Mouse (Mus musculus) urinary bladder, postnatal 0 days (tissue): ENCODE results near the gene Parp2. TPM values are rescaled to one million over a fixed set of nuclear protein-coding genes. Genes with fewer than 3 reads are reported as not detected.

Experiments used
- polyA plus RNA-seq: library from polyadenylated mRNA; unstranded; fragments of >200 nt; fragmentation: Nextera tagmentation; extraction: Ambion mirVana; gene quantifications from 2 replicates; pipeline ENCODE4 v1.2.1, GENCODE M21; 2015

The Parp2 gene
- polyA plus RNA-seq: 26.6 and 27.3 TPM in 2 replicates

DNA sequence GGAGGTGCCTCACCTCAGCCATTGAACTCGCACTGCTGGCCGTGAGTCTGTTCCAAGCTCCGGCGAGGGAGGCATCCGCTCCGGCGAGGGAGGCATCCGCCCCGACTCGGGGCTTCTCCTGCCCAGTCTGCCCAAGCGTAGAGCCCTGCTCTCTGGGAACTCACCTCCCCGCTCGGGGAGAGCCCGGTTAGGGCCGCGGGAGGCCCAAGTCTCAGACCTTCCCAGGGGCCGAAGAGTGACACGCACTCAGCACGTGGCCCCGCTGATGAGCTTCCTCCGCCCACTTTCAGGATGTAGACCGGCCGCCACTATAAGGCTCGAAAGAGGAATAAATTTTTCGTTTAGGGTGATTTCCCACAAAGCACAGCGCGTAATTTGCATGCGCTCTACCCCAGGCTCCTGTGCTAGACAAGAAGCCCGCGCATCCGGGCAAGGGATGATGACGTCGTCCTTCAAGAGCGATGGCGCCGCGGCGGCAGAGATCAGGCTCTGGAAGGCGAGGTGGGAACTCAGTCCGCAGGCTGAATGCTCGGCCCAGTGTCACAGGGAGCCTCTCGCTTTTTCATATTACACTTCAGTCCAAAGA lies at the start of gene Parp2, which contains the start of gene Ccnb1ip1:
TSS of gene Parp2 (plus strand) at position 355 of the 586 bp plus-strand sequence.
TSS of gene Ccnb1ip1 (minus strand) at position 246 of the 586 bp plus-strand sequence.

GRCm38 (mm10) chr14:50785251-50785637 lies 22.4 kb upstream of the Parp2 start, which contains the start of gene Ttc5:
TSS of gene Ttc5 (minus strand) at chr14:50785519.

DNA sequence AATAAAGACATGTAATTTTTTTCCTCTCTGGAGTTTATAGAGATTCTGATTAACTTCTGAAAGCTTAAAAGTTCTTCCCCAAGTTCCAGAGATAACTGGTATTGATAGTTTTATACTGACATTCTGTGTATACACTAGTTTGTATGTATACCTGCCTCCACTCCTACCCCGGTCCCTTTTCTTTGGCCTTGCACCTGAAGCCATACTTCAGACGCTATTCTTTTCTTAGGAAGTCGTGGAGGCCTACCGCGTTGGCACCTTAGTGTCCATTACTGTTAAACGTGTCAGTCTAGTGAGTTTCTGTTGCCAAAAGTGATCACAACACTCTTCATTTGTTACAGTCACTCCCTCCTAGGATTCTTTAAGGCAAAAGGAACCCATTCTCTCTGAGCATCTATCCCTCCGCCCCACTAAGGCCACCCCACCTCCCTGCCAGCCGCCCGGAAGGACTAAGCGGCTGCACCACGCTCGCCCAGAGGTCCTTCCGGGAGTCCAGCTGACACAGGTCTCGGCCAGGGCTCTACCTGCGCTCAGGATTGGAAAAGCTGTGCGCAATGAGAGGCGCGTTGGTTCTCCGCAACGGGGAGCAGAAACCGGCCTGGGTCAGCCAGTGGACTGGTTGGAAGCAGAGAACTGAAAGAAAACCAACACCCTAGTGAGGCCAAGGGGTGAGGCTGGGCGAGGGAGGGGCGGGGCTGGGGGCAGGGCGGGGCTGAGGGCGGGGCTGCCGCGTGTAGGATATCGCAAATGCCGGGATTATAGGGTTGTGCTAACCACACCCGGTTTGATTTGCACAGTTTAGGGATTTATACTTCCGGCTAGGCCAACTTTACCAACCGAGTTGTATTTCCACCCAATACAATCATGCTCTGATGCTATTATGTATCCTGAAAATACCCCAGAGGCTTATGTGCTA lies 62.5 kb downstream of the Parp2 start, which contains the start of gene Tep1:
TSS of gene Tep1 (minus strand) at position 672 of the 916 bp plus-strand sequence.

Other genes starting within 250 kb of the Parp2 start
- gene Olfr744, start 193.0 kb upstream of the Parp2 start, polyA plus RNA-seq: not detected in 2 replicates
- not detected in 2 replicates for gene Olfr745, start 168.5 kb upstream of the Parp2 start, polyA plus RNA-seq
- not detected in 2 replicates for gene Olfr746, start 160.8 kb upstream of the Parp2 start, polyA plus RNA-seq
- gene Olfr747, start 114.6 kb upstream of the Parp2 start, polyA plus RNA-seq: not detected in 2 replicates
- gene Olfr748, start 100.5 kb upstream of the Parp2 start, polyA plus RNA-seq: not detected in 2 replicates
- not detected in 2 replicates for gene Olfr749, start 62.7 kb upstream of the Parp2 start, polyA plus RNA-seq
- gene Ttc5, start 22.3 kb upstream of the Parp2 start, polyA plus RNA-seq: 36.4 and 40.1 TPM in 2 replicates
- gene Ccnb1ip1, start 109 bp upstream of the Parp2 start, polyA plus RNA-seq: not detected in 2 replicates
- 6.8 and 7.5 TPM in 2 replicates for gene Tep1, start 62.7 kb downstream of the Parp2 start, polyA plus RNA-seq
- gene Klhl33, start 89.7 kb downstream of the Parp2 start, polyA plus RNA-seq: 0.31 and 0.64 TPM in 2 replicates
- gene Osgep, start 117.1 kb downstream of the Parp2 start, polyA plus RNA-seq: 78.2 and 87.5 TPM in 2 replicates
- 91.5 and 98.7 TPM in 2 replicates for gene Apex1, start 117.1 kb downstream of the Parp2 start, polyA plus RNA-seq
- 32.4 and 42.5 TPM in 2 replicates for gene Pip4p1, start 123.0 kb downstream of the Parp2 start, polyA plus RNA-seq
- gene Pnp, start 123.2 kb downstream of the Parp2 start, polyA plus RNA-seq: 46.9 and 49.2 TPM in 2 replicates
- gene Gm49342, start 136.7 kb downstream of the Parp2 start, polyA plus RNA-seq: not detected in 2 replicates
- 0.75 and 1.3 TPM in 2 replicates for gene Pnp2, start 148.2 kb downstream of the Parp2 start, polyA plus RNA-seq
- 0.21 TPM in 1 of 2 replicates, not detected in the other for gene Rnase10, start 199.9 kb downstream of the Parp2 start, polyA plus RNA-seq
- gene Rnase9, start 234.0 kb downstream of the Parp2 start, polyA plus RNA-seq: not detected in 2 replicates
- not detected in 2 replicates for gene Rnase11, start 242.3 kb downstream of the Parp2 start, polyA plus RNA-seq
- gene Rnase12, start 249.8 kb downstream of the Parp2 start, polyA plus RNA-seq: 0.19 and 0.34 TPM in 2 replicates